Mouse (Mus musculus) fibroblast of lung, adult 2 months (primary cell): ENCODE measurements around the gene Hamp2.
"Not testable (repeated sequence)": the region's sequence is repeated elsewhere in the genome, so short reads cannot be mapped to it uniquely, and the experiment has no call there.

Source experiments
- DNase-seq: peaks from one replicate; pipeline ENCODE4 v3.0.0-alpha.2; 2011; ENCODE audit warnings: low read depth

Hamp2 gene

DNA sequence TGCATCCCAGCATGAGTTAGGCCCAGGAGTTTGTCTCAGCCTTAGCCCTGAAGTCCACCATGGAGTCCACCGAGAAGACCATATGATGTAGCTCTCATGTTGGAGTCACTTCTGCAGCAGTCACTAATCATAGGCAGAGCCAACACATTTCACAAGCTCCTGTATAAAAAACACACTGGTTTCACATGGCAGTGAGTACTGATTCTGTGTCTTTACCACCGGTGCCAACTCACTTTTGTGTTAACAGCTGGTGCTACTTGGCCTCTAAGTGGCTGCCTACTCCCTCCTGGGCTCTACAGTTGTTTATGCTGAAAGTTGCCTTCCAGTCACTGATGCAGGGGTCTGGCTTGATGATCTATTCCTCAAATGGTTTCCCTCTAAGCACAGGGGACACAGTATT, at the start of gene Hamp2:
Gene Hamp2 (minus strand): TSS at position 101 of the 400 bp plus-strand sequence.
- not testable (repeated sequence) for DNase-seq

DNA sequence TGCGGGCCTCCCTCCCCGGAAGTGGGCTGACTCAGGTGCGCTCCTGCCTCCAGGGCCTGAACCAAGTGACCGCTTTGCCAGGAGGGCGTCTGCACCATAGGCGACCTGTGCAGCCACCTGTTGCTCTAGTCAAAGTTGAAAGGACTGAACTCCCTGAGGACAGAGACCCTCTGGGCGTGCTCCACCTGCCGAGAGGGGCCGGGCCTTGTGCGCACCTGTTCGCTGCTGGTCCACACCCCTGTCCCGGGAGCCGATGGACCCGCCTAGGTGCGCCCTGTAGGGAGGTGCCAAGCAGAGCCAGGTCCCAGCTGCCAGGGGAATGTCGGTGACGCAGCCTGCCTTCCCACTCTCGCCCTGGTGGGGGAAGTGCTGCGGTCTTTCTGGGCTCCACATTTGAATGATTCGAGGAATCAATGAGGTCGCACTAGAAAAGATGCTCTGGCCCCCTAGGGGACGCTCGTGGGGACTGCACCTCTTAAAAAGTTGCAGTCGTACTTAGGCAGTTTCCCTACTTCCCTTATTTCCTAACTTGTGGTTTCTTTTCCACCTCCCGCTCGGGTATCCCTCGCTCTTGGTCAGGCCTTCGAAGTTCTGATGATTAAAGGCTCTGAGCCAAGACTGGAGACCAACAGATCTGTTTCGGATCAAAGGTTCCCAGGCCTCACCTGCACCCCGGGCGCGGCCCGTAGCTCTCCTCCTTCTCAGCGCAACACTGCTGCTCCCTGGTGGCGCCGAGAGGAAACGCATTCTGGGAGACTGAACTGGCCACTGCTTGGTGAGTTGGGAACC, 49.2 kb upstream of the Hamp2 start, which contains the start of gene Fam187b:
Gene Fam187b (plus strand): TSS at position 290 of the 789 bp plus-strand sequence.
- peak; percentile 71 for DNase-seq

DNA sequence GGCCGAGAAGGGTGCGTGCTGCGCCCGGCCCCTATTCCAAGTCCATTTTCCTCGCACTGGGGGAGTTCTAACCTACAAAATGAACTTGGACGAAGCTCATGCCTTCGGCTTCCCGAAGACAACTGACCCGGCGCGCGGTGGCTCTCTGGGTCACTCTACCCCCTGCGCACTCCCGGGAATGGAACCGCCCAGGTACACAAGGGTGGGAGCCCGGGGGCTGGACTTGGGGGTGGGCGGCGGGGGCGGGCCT, 48.7 kb upstream of the Hamp2 start, which contains the start of gene Lsr:
Gene Lsr (minus strand): TSS at position 214 of the 250 bp plus-strand sequence.
- no peak for DNase-seq

DNA sequence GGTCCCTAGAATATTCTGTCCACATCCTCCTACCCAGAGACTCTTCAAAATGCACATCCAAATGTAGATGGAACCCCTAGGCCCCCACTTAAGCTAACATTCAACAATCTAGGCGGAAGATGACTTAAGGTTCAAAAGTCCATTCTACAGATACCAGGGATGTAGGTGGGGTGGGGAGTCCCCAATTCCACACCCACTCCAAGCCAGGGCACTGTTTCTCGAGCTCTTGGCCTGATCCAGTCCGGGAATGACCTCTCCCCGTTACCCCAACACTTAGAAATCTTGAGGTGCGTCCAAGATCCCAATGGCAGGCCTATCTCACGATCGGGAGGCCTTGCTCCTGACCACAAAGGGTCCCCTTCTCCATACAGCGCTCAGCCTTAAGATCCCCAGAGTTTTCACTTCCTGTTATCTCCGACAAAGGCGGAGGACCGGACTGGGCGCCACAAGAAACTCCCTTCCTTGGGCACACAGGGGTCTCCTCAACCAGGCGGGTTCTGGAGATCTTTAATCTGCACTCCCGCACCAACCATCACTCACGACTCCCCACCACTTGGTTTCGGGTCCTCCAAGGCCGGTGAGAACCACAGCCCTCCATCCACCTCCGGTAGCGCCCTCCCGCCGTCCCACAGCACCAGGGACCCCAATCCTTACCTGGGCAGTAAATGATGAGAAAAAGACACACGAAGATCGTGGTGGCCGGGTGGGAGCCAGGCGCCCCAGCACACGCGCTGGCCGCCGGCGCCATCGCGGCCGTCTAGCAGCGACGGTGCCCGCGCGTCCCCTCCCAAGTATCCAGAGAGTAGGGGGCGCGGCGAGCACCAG, 48.2 kb upstream of the Hamp2 start:
- DNase-seq, result no peak

DNA sequence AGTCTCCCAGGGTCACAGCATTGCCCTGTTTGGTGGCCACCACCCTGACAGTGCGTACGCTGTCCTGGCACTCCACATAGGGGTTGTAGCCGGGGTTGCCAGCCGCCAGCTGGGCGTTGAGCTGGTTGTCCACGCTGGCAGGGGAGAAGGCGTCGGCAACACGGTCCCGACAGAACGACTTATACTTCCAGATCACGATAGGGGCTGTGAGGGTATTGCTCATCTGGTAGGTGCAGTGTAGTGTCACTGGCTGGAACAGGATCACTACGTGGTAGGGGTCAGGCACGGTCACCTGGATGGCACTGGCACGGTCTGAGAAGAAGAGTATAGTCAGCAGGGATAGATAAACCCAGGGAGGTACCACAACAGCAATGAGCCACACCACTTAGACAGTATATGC, 47.4 kb upstream of the Hamp2 start:
- DNase-seq, result no peak

DNA sequence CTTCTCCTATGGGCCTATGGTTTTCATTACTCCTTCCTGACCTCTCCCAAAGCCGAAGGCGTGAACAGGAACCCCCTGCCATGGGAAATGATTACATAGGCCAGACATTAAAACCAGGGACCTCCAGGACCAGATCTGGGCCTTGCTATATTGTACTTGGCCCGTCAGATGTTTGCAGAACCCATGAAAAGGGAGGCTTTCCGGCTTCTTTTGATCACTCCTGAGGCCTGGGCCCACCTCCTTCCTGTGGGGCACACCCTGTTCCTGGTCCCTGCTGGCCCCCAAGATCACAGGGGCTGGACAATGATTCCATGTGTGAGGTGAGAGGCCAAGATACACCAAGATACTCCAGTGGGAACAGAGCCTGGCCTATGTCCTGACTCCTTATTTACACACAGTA, 44.7 kb upstream of the Hamp2 start:
- DNase-seq, result no peak

DNA sequence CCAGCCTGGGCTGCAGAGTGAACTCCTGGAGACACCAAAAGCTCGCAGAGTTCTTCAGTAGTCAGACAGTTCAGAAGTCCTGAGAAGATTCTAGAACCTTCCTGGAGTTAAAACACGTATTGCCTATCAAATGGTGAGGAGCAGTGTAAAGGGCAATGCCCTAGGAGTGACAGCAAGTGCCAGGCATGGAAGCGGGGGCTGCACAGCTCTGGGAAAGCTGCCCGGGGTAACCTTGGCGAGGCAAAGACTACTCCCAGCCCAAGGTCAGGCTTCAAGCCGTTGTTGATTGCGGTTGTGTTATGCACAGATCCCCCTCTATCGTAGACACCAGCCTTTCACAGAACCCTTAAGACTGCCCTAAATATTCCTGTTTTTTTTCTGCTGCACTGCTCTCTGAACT, 44.1 kb upstream of the Hamp2 start:
- no peak for DNase-seq

DNA sequence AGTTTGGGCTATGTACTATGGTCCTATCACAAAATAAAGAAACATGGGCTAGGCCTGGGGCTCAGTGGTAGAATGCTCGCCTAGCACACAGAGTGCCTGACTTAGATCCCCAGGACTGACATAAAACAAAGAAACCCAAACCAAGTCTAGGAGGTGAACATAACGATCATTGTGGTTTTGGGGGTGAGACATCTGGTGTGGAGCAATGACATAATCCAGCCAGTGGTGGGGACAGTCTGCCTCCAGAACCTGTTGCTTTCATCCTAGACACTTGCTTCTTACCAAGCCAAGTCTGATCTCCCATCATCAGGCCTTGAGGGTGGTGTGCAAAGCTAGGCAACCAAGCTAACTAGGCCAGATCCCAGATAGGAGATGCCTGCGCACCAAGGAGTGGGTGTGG, 42.2 kb upstream of the Hamp2 start:
- no peak for DNase-seq

DNA sequence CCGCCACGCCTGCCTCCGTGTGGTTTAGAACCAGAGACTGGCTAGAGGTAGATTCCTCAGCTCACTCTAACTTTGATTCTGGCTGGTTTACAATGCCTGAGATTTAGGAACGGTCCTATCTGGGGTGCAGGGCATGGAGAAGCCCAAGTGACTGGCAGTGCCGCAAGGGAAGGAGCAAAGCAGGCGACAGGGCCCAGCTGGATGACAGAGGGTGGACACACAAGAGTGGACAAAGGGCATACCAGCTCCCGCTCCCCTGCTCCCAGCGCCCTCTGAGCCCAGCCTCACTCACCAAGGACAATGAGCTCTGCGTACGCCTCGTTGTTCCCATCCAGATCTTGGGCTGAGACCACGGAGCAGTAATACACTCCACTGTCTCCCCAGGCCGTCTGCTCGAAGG, 41.2 kb upstream of the Hamp2 start:
- DNase-seq, result no peak

DNA sequence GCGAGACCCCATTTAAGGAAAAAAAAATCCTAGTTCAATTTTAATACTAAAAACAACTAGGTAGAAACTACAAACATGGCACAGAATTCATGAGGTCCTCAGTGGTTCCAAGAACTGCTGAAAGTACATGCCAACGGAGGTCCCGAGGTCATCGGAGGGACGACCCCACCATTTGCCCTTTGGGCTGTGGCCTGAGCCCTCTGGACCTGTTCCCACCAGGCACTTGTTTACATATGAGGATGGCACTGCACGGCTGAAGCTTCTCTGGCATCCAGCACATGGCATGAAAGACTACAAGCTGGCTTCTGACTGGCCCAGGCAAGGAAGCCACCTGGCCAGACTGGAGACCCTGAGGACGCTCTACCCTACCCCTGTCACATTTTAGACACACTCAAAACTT, 39.9 kb upstream of the Hamp2 start:
- DNase-seq, result no peak

DNA sequence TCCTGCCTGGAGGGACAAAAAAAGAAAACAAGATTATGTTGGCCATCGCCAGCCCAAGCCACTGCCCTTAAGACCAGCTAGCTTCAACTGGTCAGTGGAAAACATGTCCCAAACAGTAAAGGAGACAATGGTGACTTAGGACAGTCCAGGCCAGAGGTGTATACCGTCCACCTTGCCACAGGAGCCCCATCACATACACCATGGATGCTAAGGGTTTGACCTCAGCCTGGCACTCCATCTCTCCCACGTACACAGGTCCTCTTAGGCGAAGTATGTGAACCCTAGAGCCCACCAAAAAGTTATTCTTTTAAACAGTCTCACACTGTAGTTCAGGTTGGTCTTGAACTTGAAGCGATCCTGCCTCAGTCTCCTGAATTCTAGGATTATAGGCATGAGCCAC, 38.4 kb upstream of the Hamp2 start:
- DNase-seq, result no peak

DNA sequence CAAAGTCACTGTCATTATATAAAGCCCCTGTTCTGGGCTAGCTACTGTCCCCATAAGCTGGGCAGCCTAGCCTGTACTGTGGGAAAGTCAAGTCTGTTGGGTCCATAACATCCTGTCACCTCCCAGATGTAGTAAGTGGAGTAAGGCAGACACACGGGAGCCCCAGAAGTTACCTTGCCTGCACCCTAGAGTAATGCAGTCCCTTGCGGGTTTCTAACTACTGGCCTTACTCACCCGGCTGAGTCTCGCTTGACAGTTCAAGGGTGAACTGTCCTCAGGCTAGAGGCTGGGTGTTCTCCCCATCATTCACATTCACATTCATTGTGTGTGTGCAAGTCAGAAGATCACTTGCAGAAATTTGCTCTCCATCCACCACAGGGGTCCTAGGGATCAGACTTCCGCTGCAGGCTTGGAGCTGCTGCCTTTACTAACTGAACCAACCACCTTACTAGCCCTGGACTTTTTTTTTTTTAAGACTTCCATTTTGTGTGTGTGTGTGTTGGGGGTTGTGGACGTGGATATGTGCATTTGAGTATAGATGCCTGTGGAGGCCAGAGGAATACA, 35.4 kb upstream of the Hamp2 start:
- no peak for DNase-seq

DNA sequence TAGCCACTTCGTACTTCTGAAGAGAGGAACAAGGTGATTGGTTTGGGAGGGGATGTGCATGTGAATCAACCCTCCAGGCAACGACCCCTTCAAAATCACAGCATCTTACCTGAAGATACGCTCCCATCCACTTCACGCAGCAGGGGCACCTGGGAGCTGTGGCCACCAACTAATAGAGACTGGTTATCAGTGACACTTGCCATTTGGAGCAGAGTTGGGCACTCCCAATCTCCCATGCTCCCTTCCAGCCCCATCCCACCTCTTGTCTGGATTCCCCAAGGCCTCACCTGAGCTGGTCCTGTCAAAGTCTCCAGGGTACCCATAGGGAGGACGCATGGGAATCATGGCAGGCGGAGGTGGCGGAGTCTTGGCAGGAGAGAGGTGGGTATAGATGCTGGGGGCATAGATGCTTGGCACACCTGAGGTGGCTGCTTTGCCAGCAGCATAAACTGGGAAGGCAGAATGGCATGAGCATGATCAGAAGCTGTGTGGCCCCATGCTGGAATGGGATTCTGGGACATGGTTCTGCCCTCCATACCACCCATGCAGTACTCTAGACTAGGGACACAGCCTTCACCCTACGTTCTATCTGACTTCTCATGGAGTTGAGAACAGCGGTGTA, 34.5 kb upstream of the Hamp2 start:
- DNase-seq, result no peak

DNA sequence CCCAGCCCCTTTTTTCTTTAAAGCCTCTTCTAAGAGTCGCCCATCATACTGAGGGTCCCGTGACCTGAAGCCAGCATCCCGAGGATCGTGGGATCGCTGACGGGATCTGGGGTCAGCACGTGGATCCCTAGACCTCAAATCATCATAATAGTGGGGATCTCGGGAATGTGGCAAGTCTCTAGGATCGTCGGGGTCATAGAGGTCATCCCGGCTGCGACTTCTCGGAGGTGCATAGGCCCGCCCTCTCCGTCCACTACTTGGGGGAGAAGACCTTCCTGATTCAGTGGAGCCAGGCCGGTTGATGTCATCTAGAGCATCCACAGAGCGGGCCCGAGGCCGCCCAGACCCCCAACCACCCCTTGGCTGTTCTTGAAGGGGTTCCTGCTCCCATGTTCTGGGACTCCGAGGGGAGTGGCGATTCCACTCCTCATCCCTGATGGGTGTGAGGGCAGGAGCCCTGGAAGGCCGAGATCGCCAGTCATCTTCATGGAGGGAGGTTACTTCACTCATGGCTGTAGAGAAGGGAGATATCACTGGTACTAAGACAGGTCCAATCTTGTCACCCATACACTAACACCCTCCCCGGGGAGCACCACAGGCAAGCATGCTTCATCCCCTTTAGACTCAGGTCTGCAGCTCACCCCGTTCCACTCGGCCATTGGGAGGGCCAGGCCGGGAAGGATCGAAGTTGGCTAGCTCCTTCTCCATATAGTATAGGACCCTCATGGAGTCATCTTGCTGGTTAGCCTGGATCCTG, 33.8 kb upstream of the Hamp2 start:
- no peak for DNase-seq

DNA sequence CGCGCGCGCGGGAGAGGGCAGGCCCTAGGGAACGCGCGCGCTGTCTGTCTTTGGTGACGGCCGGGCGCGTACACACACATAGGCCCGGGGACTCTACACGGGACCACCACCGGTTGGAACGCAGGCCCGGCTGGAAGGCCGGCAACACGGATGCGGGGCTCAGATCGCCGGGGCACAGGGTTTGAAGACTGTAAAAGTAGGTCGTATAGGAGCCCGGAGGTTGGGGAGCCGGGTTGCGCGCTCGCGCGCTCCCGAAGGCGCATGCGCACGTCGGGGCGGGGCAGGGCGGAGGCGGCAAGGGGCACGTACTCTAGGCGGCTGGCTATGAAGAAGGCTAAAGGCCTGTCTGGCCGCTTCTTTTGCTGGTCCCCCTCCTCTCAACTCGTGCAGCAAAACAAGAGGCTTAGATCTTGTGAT, 32.9 kb upstream of the Hamp2 start:
- peak; percentile 70 for DNase-seq

DNA sequence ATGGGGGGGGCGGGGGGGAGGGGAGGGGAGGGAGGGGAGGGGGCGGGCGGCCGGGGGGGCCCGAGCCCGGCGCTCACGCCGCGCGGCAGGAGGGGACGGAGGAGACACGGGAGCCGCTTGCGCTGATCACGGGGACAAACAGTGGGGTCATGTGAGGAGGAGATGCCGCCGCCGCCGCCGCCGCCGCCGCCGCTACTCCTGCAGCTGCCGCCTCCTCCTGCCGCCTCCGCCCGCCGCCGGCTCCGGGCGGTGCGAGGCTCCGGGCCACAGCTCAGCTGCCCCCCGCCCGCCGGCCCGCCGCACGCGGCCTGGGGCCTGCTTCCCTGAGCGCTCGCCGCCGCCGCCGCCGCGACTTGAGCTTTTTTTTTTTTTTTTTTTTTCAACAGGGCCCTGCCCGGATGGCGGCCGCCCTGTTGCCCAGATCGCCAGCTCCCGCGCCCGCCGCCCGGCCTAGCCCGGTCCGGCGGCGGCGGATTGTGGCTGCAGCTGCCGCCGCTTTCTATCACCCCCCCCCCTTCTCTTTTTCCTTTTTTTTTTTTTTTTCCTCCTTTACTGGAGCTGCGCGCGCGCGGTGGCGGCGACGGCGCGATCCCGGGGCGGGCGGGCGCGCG, 32.4 kb upstream of the Hamp2 start, which contains the start of gene Usf2:
Gene Usf2 (minus strand): TSS at position 48 of the 611 bp plus-strand sequence.
- DNase-seq, result no peak

DNA sequence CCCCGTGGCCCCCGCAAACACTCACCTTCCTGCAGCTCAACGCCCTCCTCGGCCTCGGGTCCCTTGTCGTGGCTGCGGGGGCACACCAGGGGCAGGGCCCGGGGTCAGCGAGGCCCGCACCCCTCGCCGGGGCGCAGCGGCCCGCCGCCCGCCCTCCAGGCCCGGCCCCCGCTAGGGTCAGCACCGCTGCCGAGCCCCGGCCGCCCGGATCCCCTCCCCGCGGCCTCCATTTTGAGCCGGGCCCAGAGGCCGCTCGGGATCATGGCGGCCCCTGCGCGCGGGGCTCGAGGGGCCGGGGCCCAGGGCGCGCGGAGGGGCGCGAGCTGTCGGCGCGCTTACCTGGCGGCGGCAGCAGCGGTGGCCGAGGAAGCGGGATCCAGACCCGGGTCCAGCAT, 31.9 kb upstream of the Hamp2 start:
- DNase-seq, result no peak

DNA sequence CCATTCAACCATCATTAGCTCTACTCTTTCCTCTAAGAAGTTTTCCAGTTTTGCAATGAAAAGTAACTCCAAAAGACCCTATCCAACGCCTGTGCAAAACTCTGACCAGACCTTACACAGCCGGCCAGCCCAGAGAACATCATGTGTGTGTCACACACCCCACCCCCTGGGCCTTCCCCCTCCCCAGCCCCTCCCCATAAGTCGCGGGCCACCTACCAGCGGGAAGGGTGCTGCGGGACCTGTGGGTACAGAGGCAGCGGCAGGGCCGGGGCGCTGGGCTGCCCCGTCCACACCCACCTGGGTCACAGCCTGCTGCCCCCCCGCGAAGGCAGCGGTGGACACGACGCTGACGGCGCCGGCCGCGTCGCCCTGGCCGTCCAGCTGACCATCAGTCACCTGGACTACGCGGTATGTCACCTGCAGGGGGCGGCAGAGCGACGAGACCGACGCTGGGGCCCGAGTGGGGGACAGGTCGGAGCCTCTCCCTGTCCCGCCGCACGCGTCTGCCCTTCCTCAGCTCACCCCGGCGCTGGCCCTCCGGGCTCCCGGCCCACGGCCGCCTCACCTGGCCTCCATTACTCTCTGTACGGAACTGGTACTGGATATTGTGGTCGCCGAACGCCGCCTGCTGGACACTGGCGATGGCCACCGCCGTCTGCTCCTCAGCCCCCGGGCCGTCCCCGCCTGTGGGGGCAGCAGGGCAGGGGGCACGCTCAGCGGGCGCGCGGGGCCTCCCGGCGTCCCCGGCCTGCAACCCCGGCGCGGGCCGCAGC, 31.3 kb upstream of the Hamp2 start:
- peak; percentile 49 for DNase-seq

DNA sequence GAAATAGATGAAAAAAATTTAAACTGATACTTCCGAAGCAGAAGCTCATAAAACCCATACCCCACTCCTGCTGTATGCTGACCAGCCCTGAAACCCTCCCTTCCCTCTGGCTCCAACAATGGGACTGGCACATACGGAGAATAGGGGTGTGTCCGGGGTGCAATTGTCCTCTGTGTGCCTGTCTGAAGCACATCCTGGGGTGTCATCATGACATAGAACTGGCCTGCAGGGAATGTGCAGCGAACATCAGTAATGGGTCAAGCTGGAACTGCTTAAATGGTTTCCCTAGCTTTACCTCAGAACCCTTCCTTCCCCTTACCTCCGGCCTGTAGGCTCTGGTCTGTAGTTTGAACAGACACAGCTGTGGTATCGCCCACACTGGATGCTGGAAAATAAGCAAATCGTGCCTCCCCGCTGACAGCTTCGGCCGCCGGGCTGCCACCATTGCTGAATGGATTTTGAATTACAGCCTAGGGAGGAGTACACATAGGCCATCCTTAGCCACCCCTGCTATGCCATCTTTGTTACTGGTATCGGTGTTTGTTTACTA, 30.6 kb upstream of the Hamp2 start:
- DNase-seq, result no peak

DNA sequence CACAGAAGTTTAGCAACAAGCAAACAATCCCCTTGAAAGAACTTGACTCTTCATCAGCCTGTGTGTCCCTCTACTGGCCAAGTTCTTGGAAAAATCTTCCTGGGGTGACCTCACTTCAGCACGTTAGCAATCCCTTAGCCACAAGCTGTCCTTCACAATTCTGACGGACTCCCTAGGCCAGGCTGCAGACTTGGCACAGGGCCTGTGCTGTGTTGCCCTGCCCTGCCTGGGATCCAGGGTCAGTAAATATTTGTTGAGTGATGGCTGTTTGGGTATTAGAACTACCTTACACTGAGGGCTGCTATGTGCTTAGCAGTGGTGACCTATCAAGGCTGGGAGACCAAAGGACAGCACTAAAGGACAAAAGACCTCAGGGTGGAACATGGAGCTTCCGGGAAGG, 29.6 kb upstream of the Hamp2 start:
- DNase-seq, result no peak
